Mouse (Mus musculus) spleen, adult 2 months (tissue): Measurements from ENCODE around the gene Ska2.

Source experiments
- CTCF ChIP-seq: fragments of 200-500 bp; IDR thresholded peaks from 2 replicates; pipeline ENCODE4 v1.5.1; 2011; ENCODE audit warnings: mild to moderate bottlenecking, inconsistent platforms; ENCODE audit not compliant: insufficient read depth, insufficient read length, insufficient replicate concordance; ENCODE audit errors: extremely low read depth
- POLR2A ChIP-seq: fragments of 200-500 bp; IDR thresholded peaks from 2 replicates; pipeline ENCODE4 v1.6.1; 2011; ENCODE audit warnings: low read depth, low read length, inconsistent platforms

DNA sequence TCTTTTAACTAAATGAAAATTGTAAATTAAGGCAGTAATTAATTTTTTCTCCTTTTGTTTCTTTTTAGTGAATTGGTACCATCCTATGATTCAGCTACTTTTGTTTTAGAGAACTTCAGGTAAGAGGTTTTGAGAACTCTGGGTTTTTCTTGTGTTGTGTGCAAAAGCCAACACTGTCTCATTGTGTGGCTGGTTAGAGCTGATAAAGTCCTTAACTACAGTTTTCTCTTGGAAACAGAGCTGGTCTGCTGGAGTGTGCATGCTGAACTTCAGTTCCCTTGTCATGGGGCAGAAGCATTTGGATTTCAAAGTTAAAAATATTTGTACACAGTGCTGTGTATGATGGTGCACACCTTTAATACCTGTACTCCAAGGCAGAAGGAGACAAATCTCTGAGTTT lies 54.7 kb downstream of the Ska2 start:
- no peak for TF ChIP-seq POLR2A
- no peak for TF ChIP-seq CTCF
